Mouse (Mus musculus) intestine, postnatal 0 days (tissue): ENCODE results near the gene Gm10037. TPM values are rescaled to one million over a fixed set of nuclear protein-coding genes. Genes with fewer than 3 reads are reported as not detected.
A peak's percentile ranks its signal among the peaks of the same experiment; 100 is the strongest.
"Not testable (repeated sequence)": the region's sequence is repeated elsewhere in the genome, so short reads cannot be mapped to it uniquely, and the experiment has no call there.

Experiments
- ATAC-seq: fragments of 200-750 bp; cut with Nextera tagmentation; 2 replicates; pipeline ENCODE4 v1.8.0; 2017; ENCODE audit warnings: mild to moderate bottlenecking, moderate TSS enrichment, moderate library complexity
- H3K27ac ChIP-seq: fragments of 300-500 bp; sonication (generic); 2 replicates; pipeline ENCODE4 v1.5.1; 2014; ENCODE audit warnings: mild to moderate bottlenecking, low read depth, low read length, moderate library complexity
- H3K27me3 ChIP-seq: fragments of 300-500 bp; sonication (generic); replicated peaks from 2 replicates; pipeline ENCODE4 v1.6.1; 2014; ENCODE audit warnings: low read length, mixed read lengths; ENCODE audit not compliant: control insufficient read depth, insufficient read depth
- H3K36me3 ChIP-seq: fragments of 300-500 bp; sonication (generic); 2 replicates; pipeline ENCODE4 v1.6.1; 2014; ENCODE audit warnings: mild to moderate bottlenecking, moderate library complexity; ENCODE audit not compliant: control insufficient read depth, insufficient read depth
- H3K4me1 ChIP-seq: fragments of 300-500 bp; sonication (generic); replicated peaks from 2 replicates; pipeline ENCODE4 v1.6.1; 2014; ENCODE audit warnings: antibody characterized with exemption, low read length, mixed read lengths; ENCODE audit not compliant: control insufficient read depth, insufficient read depth
- H3K4me2 ChIP-seq: fragments of 300-500 bp; sonication (generic); replicated peaks from 2 replicates; pipeline ENCODE4 v1.6.1; 2014; ENCODE audit warnings: low read depth, mild to moderate bottlenecking, moderate library complexity
- H3K4me3 ChIP-seq: fragments of 300-500 bp; sonication (generic); 2 replicates; pipeline ENCODE4 v1.5.1; 2014; ENCODE audit warnings: low read depth, low read length
- H3K9ac ChIP-seq: fragments of 300-500 bp; sonication (generic); 2 replicates; pipeline ENCODE4 v1.6.1; 2014; ENCODE audit warnings: mild to moderate bottlenecking, low read depth, low read length
- H3K9me3 ChIP-seq: fragments of 300-500 bp; sonication (generic); 2 replicates; pipeline ENCODE4 v1.6.1; 2016; ENCODE audit warnings: mixed run types; ENCODE audit not compliant: control insufficient read depth
- CTCF ChIP-seq: sonication (generic); IDR thresholded peaks from 2 replicates; pipeline ENCODE4 v1.5.1; 2016; ENCODE audit warnings: low read depth, mild to moderate bottlenecking, control low read depth, antibody characterized with exemption, moderate library complexity
- whole genome bisulfite sequencing: fragments of 180-500 bp; shearing (Covaris S2); extraction: QIAGEN DNeasy Blood & Tissue Kit; methylation state at CpG from one replicate; pipeline ENCODE4 v1.1.7; 2014; 5-methylcytosine and 5-hydroxymethylcytosine counted together
- polyA plus RNA-seq: library from polyadenylated mRNA; unstranded; fragments of >200 nt; fragmentation: Nextera tagmentation; extraction: Ambion mirVana; gene quantifications from 2 replicates; pipeline ENCODE4 v1.2.1, GENCODE M21; 2015

Gm10037 gene
- 0.47 TPM in 1 of 2 replicates, not detected in the other for polyA plus RNA-seq

DNA sequence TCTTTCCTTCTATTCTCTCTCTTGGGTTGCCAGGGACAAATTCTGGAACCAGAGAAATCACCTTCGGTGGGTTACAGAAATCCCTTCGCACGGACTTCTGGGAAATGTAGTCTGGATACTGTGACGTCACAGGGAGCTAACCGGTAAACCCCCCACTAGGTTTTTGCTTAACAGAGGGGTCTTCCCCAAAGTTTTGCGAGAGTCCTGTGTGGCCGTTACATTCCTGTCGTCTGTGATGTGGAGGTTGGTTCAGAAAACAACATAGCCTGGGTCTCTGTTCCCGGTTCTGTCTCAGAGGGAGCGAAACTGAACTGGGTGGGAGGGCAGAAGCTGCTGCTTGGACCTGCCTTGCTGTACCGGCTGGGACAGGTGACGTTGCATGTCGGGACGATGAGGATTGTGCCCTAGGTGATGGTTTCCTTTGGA, at the start of gene Gm10037:
TSS of gene Gm10037 (plus strand) at position 196 of the 426 bp plus-strand sequence.
- no peak for TF ChIP-seq CTCF
- Histone ChIP-seq H3K4me3 (peak within 1 kb of the TSS; percentile 56), H3K4me1 (no peaks in the 10 kb centered on the region), H3K9ac (peak within 1 kb of the TSS; percentile 23; the same call in 1 of the 2 replicates), H3K27me3 (no peaks in the 10 kb centered on the region), H3K4me2 (peak within 1 kb of the TSS; percentile 71), H3K9me3 (peaks cover 8% of the 10 kb centered on the region; the same call in 1 of the 2 replicates), H3K36me3 (peaks cover 7% of the 10 kb centered on the region), H3K27ac (no peak within 1 kb of the TSS)
- peak; percentile 56 for ATAC-seq
- WGBS: 3% methylated on average over 14 of the region's 14 CpGs

DNA sequence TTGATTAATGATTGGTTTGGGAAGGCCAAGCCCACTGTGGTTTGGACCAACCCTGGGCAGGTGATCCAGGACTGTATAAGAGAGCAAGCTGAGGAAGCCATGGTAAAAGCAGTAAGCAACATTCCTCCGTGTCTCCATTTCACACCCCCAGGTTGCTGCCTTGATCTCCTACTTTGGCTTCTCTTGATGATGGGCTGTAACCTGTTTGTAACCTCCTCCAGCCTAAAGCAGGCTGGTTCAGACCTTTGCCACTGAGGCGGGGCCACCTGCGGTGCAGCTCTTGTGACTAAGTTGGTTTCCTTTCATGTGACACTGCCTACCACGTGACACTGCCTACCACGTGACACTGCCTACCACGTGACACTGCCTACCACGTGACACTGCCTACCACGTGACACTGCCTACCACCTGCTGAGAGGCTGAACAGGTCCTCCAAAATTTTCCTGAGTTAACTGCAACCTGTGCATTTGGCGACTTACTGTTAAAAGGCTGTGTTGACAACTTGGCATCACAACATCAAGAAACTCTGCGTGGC, 38.9 kb upstream of the Gm10037 start:
- no peak for TF ChIP-seq CTCF
- 92% methylated on average over 10 of the region's 10 CpGs for WGBS
- Histone ChIP-seq H3K27ac (no peak overlapping the region), H3K36me3 (no peaks in the 10 kb centered on the region), H3K4me3 (no peak overlapping the region), H3K4me1 (no peaks in the 10 kb centered on the region), H3K27me3 (no peaks in the 10 kb centered on the region), H3K4me2 (no peak overlapping the region), H3K9me3 (no peaks in the 10 kb centered on the region), H3K9ac (no peak overlapping the region)
- no peak for ATAC-seq

DNA sequence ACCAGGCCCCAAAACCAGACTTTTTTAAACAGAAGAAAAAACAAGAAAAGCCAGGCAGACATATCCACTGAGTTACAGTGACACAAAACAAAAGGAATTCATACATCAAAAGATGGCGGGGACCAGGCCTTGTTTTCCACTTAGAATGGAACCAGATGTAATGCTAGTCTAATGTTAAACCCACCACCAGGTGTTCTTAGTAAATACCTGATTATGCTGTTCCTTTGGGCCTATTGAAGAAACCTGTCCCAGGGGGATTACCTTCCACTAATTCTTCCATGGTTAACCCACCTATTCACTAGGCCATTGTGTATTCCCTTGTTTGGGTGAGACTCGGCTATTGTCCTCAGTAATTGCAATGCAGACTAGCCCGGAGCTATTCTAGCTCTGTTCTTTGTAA, 32.3 kb upstream of the Gm10037 start:
- no peaks in the 10 kb centered on the region for H3K27me3 ChIP-seq
- H3K4me1 ChIP-seq: no peaks in the 10 kb centered on the region
- no peaks in the 10 kb centered on the region for H3K36me3 ChIP-seq

DNA sequence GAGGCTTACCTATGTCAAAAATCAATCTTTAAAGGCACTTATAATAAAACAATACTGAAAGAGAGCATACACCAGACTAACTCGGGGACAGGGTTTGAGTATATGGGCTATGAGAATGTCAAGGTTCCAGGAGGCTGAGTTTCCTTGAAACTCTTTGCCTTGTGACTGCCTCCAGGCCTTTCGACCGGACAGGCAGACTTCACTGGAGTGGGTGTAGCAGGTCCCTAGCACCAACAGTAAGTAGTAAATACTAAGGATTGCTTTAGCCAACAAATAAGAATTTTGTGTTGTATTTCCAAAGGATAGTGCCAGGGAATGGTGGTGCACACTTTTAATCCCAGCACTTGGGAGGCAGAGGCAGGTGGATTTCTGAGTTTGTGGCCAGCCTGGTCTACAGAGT, 31.8 kb upstream of the Gm10037 start:
- not testable (repeated sequence) for H3K4me1 ChIP-seq, H3K27ac ChIP-seq, H3K4me2 ChIP-seq, H3K27me3 ChIP-seq, H3K4me3 ChIP-seq, H3K36me3 ChIP-seq, H3K9ac ChIP-seq, ATAC-seq, H3K9me3 ChIP-seq
- 86% methylated on average over 3 of the region's 3 CpGs for WGBS

More for the DNA sequence above, 32.3 kb upstream of the Gm10037 start:
- Histone ChIP-seq H3K4me3 (no peak overlapping the region), H3K4me2 (no peak overlapping the region), H3K9me3 (no peaks in the 10 kb centered on the region), H3K9ac (no peak overlapping the region), H3K27ac (no peak overlapping the region)
- WGBS: 89% methylated on average over 3 of the region's 3 CpGs
- no peak for TF ChIP-seq CTCF
- no peak for ATAC-seq

DNA sequence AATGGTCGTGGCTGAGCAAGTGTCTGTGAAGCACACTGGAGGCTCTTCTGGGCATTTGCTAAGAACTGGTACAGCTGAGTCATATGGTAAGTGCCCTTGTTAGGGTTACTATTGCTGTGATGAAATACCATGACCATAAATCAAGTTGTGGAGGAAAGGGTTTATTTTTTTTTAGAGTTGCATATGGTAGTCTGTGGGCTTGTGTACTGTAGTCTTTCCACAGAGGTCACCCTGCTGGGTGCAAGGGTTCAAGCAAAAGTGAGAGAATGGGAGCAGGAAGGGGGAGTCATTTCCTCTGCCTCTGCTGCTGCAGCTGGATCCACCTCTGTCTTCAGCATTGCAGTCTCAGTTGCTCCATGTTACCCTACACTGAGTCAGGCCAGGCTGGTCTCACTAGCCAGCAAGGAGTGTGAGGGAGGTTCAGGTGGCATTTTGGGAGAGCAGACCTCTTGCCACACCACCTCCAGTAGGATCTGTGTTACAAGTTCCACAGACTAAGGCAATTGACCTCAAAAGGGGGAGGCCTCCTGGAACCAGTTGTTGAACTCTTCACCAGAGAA, 19.2 kb upstream of the Gm10037 start:
- H3K27ac ChIP-seq: no peak overlapping the region
- no peaks in the 10 kb centered on the region for H3K27me3 ChIP-seq
- 35% methylated on average over 1 of the region's 1 CpGs for WGBS
- no peak for ATAC-seq
- H3K4me3 ChIP-seq: no peak overlapping the region
- H3K4me2 ChIP-seq: no peak overlapping the region
- H3K9me3 ChIP-seq: no peaks in the 10 kb centered on the region
- no peaks in the 10 kb centered on the region for H3K36me3 ChIP-seq
- H3K4me1 ChIP-seq: no peaks in the 10 kb centered on the region
- no peak for TF ChIP-seq CTCF
- H3K9ac ChIP-seq: no peak overlapping the region

DNA sequence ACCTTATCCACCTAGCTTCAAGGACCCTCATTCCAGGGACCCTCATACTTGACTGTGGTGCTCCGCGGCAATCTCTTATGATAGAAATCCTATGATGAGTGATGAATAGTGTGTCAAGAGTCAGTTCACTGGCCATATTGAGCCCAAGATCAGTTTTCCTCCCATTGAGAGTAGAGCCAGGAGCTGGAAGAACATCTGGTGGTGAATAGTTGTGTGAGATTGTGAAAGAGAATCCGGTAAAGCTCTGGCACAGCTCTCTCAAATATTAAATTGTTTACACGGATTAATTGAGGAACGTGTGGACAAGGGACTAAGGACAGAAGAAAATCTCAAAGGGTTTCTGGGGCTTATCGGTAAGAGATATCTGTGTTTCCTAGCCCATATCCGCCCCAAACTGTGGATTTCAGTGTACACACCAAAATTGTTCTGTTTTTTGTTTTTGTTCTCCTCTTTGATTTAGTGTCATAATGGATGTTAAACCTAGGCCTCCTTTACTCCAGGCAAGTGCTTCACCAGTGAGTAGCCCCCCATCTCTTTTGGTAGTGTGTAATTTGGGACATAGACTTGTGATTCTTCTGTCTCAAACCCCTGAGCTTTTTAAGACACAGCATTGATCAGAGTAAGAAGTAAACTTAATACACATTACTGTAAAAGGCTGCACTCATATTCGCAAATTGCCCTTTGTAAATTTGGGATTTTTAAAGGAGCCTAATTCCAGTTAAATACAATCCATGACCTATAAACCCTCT, 17.8 kb upstream of the Gm10037 start:
- H3K36me3 ChIP-seq: no peaks in the 10 kb centered on the region
- H3K4me2 ChIP-seq: peak overlapping the region; percentile 79
- H3K9ac ChIP-seq: no peak overlapping the region
- WGBS: 76% methylated on average over 8 of the region's 8 CpGs
- no peak overlapping the region for H3K27ac ChIP-seq
- TF ChIP-seq CTCF: no peak
- peak overlapping the region; percentile 91 for H3K4me3 ChIP-seq
- no peaks in the 10 kb centered on the region for H3K9me3 ChIP-seq
- H3K4me1 ChIP-seq: no peaks in the 10 kb centered on the region
- ATAC-seq: 0 out of 2 replicates have a peak, but pooled peaks have one; percentile 5
- H3K27me3 ChIP-seq: no peaks in the 10 kb centered on the region
